Mouse (Mus musculus) hematopoietic stem cell, adult 5-6 weeks (primary cell): ENCODE data around the gene Deaf1. TPM values are rescaled to one million over a fixed set of nuclear protein-coding genes. Genes with fewer than 3 reads are reported as not detected.
A peak's percentile ranks its signal among the peaks of the same experiment; 100 is the strongest.
"Not testable (repeated sequence)": the region's sequence is repeated elsewhere in the genome, so short reads cannot be mapped to it uniquely, and the experiment has no call there.

ENCODE experiments used
- ATAC-seq, 2 experiments: fragments of 125-278 bp in 1 of 2; replicated peaks in 1 of 2; 2 replicates each; pipeline ENCODE4 v1.8.0; 2016 to 2017; ENCODE audit warnings: inconsistent platforms in 2 of 2, mild to moderate bottlenecking in 2 of 2, moderate number of reproducible peaks in 2 of 2, low read depth in 1 of 2, moderate TSS enrichment in 1 of 2; ENCODE audit not compliant: low FRiP score in 2 of 2, poor library complexity in 2 of 2, severe bottlenecking in 2 of 2, insufficient read depth in 1 of 2, low TSS enrichment in 1 of 2
- total RNA-seq: library from RNA; stranded (forward); fragments of 172-1452, 232-1000 nt; gene quantifications from 2 replicates; pipeline ENCODE4 v1.2.3, GENCODE M21; 2017

Deaf1 gene
- total RNA-seq, 1 experiment from 2014 or later: 25.8 TPM

DNA sequence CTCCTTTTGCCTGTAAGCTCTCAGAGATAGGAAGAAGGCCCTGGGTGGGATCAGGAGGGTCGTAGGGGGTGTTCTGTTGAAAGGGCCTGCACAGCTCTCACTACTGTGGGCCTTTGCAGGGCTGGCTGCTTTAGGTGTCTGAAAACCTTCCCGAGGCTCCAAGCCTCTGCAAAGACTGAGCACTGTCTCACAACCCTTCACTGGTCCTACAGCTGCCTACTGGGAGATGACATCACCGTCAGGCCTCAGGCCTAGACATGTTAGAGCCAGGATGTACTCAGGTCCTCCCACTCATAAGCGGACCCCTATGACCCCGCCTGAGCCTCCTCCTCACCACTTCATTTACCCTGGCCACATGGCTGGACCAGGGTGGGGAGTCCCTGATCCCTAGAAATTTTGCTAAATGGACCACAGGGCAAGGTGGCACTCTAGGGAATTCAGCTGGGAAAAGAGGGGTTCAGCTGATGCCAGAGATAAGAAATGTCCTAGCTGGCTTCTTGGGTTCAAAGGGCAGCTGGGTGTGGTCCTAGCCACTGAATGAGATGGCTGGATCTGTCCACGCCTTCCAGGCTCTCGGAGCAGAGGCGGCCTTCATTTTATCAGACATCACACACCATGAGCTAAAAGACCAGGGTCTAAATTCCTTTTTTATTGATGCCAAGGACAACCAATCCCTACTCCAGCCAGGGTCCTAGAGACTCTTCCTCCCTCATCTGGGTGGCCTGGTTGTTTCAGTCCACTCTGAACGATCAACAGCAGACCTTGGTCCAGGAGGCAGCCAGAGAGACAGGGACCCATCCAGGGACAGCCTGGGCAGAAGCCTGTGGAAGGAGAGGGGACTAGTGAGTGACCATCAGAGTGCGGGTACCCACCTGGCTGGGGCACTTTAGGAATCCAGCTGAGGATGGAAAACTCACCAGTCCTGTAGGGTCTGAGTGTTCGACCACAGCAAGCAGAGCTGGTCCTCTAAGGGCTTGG is 49.5 kb downstream of the Deaf1 start:
- no peak for ATAC-seq

DNA sequence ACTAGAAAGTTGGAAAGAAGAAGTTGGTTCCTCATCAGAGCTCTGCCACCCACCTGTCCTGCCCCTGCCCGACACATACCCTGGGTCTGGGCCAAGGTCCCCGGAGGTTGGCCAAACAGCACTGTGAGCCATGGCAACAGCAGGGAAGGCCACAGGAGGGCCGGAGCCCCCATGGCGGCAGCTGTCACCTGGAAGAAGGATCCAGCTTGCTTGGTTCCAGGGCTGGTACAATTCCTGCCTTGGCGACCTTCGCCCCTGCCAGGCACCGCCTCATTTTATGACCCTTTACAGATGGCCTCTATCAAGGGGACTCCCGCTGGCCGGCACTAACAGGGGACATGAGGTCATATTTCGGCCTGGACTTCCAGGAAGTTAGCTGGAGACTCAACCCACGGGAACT is 50.9 kb downstream of the Deaf1 start, which contains the start of gene Cdhr5:
Cdhr5 (minus strand) TSS at position 241 of the 400 bp plus-strand sequence.
- no peak for ATAC-seq

DNA sequence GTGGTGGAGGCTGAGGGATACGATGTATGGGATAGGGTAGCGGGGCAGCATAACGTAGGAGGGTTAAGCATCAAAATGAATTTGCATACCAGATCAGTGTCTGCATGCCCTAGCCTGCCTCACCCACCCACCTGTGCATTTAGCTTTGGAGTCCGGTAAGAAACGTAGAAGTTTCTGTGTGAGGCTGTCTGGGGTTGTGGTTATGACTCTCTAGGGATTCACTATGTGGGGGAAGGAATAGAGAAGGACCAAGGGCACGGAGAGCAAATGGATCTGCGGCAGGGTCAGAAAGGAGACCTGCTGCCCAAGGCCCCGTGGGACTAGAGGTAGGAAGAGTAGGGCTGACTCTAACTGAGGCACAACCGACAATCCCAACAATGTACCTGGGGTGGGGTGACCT is 52.1 kb downstream of the Deaf1 start:
- no peak for ATAC-seq

DNA sequence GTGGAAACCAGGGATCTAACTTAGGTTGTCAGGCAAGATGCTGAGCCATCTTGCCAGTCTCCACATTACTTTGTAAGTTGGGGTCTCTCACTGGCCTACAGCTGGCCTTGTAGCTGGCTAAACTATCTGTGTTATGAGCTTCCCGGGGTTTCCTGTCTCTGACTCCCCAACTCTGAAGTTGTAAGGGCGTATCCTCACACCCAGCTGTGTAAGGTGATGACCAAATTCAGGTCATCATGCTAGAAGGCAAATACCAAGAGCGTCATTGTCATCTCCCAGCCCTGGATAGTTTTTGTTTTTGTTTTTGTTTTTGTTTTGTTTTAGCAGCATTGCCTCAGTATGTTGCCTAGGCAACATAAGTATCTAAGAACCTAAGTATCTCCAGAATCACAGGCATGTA is 56.9 kb downstream of the Deaf1 start:
- ATAC-seq: no peak

DNA sequence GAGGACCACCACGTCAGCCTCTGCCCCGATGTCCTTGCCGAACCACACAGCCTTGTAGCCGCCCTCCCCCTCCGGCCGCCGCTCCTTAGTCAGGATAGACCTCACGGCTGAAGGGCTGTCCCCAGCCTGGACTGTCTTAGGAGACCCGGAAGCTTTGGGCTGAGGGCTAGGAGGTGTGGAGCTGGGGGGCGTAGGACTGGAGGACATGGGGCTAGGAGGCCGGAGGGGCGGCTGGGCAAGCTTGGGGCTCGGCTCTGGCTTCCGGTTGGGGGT is 58.3 kb downstream of the Deaf1 start:
- no peak for ATAC-seq

DNA sequence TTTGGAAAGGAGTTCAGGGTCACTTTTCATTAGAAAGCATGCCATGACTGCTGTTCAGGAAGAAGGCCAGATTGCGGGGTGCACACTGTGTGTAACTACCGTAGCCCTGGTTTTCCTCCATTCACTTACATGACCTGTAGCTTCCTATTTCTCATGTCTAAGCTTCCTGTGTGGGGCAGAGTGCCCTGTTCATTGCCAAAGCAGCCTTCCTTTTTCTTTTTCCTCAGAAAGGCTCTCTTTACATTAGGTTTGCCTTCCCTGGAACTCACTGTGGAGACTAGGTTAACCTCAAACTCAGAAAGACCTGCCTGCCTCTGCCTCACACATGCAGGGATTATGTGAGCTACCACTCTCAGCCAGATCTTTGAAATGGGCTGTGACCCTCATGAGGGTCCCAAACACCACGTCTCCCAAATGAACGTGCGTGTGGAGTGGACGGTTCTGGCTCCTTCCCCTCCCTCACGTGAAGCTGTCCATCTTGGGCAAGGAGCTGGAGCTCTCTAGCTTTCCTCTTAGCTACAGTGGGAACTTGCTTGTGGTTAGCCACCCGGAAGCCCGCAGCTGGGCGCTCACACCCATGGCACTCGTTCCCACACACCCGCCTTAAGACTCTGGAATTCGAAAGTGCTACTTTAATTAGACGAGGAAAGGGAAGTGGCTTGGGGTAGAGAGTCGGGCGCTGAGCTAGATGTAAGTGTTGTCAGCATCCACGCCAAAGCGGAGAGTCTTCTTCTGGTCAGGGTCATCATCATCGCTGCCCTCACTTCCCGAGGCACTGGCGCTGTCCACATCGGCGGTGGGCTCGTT is 58.8 kb downstream of the Deaf1 start:
- peak; percentile 39 to 43 for ATAC-seq

DNA sequence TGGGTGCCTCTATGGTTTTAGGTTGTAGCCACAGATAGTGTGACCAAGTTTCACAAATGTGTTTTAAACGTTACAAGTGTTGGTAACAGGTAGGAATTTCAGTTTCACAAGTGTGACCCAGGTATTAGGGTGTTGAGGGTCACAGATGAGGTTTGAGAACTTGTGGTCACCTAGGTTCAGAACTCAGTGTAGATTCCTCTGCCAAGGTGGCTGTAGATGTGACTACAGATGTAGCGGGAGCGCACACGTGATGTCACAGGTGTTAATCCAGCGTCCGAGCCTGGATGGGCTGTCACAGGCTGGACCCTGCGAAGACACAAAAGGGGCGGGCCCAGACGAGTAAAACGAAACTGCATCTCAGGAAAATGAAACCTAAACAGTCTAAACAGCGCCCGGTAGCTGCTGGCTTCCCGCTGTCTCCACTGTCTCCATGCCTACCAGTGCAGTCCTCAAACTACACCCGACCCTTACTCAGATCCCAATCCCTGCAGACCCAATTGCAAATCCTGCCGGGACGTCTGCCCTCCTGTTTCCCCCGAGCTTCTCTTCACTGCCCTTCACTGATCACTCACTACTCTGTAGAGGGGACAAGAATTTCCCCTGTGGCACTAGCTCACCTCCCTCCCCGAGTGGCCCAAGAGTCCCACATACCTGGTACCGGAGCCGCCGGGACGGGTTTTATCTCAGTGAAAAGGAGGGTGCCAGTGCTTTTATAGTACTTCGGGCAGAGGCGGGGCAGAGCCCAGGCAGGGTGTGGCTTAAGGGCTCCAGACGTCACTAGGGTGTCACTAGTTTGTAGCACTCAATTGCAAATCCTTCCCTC is 61.5 kb downstream of the Deaf1 start, which contains the start of gene Irf7:
Irf7 (minus strand) TSS at position 743 of the 823 bp plus-strand sequence.
- ATAC-seq: peak; percentile 59 to 61

DNA sequence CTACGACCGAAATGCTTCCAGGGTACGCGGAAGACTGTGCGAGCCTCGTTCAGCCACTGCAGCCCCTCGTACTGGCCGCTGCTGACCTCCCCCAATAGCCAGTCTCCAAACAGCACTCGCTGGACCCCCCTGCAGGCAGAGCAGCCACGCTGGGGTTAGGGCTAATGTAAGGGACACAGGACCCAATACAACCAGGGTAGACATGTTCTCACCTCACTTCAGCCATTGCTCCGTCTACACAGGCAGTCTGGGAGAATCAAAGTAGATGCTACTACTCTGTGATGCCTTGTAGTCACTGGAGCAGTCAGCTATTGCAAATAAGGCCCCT is 62.1 kb downstream of the Deaf1 start:
- no peak for ATAC-seq

DNA sequence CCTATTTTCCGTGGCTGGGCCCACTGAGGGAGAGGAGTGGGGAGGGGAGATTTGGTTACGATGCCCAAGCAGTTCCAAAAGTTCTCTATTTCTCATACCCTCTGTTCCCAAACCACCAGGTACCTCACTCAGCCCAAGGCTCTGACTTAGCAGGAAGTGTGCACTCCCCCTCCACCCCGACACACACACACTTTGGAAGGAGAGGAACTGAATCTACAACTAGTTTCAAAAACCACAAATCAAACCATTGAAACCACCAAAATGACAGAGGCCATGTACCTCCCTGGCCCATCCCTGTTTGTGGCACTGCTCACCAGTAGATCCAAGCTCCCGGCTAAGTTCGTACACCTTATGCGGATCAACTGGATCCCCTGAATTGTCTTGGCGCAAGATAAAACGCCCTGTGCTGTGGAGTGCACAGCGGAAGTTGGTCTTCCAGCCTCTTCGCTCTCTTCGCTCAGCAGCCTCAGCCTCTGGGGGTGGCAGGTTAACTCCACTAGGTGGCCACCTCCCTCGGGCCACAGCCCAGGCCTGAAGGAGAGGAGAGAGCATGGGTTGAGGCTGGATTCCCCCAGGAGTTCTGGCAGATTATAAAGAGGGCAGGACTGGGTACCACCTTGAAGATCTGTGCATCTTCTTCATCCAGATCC is 62.6 kb downstream of the Deaf1 start:
- peak; percentile 34 to 48 for ATAC-seq

DNA sequence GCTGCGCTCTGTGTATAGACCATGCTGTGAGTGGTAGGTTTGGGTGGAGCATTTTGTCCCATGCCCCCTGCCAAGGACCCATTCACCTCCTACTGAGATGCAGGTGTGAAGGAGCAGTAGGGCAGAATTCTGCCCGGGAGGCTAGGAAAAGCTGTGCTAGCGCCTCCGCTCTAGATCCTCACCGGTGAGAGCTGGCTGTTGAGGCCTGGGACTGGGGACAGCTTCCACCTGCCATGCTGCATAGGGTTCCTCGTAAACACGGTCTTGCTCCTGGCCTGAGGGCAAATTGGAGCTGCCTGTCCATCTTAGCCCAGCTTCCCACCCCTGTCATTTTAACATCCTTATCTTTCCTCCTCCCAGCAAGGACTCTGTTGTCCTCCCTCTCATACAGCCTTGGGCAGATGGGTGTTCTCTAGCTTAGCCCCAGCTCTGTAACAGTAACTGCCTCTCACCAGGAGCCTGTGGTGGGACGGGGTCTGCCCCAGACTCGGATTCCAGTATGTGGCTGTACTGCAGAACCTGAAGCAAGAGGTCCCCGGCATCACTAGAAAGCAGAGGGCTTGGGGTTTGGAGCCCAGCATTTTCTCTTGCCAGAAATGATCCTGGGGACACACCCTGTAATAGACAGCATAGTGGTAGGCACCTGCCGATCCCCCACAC is 63.3 kb downstream of the Deaf1 start:
- ATAC-seq: no peak

DNA sequence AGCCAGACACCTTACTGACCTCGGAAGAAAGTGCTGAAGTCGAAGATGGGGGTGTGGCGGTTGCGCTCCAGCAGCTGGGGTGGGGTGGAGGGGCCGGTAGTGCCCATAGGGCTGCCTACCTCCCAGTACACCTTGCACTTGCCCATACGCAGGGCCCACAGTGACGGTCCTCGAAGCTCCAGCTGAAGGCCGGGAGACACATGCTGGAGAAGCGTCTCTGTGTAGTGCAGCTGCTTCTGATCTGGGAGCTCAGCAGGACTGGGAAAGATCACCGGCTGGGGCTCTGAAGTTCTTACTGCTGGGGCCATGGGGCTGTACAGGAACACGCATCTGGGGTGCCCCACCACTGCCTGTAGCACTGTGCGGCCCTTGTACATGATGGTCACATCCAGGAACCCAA is 63.9 kb downstream of the Deaf1 start:
- ATAC-seq: no peak

DNA sequence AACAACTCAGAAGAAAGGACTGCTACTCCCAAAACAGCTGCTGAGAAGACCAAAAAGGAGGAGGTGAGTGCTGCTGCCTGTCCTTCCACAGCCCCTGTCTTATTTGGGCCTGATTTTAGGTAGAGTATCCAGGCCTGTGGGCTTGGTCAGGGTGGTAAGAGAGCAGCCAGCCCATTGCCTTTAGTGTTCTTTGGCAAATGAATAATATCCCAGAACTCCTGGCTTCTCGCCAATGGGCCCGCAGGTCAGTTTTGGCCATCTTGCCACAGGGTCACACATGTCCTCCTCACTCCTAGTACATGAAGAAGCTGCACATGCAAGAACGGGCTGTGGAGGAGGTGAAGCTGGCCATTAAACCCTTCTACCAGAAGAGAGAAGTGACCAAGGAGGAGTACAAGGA is 66.0 kb downstream of the Deaf1 start:
- ATAC-seq: no peak

DNA sequence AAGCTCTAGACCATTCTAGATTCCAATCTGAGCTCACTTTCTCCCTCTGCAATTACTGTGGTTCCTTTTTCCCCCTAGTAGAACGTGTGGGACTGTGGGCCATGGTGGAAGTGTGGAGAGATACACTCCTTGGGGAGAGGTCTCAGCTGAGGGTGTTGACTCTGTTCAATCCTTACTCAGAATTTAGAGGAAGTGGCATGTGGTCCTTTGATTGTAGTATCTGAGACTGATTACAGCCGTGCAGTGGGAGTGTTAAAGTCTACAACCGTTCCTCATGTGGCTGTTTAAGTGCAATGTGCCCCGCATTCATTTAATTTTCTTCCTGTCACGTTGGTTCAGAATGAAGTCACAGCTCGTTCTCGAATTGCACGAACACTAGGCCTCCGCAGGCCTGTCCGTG is 71.3 kb downstream of the Deaf1 start:
- ATAC-seq: no peak

DNA sequence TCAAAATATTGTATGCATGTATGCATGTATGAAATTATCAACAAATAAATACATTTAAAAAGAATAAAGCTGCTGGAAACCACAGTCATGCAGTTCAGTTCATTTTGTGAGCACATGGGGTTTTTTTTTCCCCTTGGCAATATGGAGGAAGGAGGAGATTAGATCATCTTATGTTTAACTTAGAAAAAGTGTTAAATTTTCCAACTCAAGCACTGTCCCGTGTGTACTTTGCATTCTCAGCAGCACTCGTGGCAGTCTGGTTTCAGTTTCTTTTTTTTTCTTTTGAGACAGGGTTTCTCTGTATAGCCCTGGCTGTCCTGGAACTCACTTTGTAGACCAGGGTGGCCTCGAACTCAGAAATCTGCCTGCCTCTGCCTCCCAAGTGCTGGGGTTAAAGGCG is 77.0 kb downstream of the Deaf1 start:
- ATAC-seq: not testable (repeated sequence)
